Mouse (Mus musculus) spleen, adult 2 months (tissue): ENCODE results near the gene Rpl11.

Source experiments
- CTCF ChIP-seq: fragments of 200-500 bp; IDR thresholded peaks from 2 replicates; pipeline ENCODE4 v1.5.1; 2011; ENCODE audit warnings: mild to moderate bottlenecking, inconsistent platforms; ENCODE audit not compliant: insufficient read depth, insufficient read length, insufficient replicate concordance; ENCODE audit errors: extremely low read depth
- POLR2A ChIP-seq: fragments of 200-500 bp; IDR thresholded peaks from 2 replicates; pipeline ENCODE4 v1.6.1; 2011; ENCODE audit warnings: low read depth, low read length, inconsistent platforms

GRCm38 (mm10) chr4:136028689-136029088 is 24.5 kb downstream of the Rpl11 start:
- TF ChIP-seq CTCF (no peak), POLR2A (no peak)
